Mouse (Mus musculus) lung, embryonic 16.5 days (tissue): ENCODE measurements around the gene Hpcal1. TPM values are rescaled to one million over a fixed set of nuclear protein-coding genes. Genes with fewer than 3 reads are reported as not detected.

Source experiments
- ATAC-seq: fragments of 200-750 bp; cut with Nextera tagmentation; 2 replicates; pipeline ENCODE4 v1.8.0; 2017; ENCODE audit warnings: low read depth, mild to moderate bottlenecking, moderate library complexity
- H3K27ac ChIP-seq: fragments of 300-500 bp; sonication (generic); 2 replicates; pipeline ENCODE4 v1.5.1; 2014; ENCODE audit warnings: mild to moderate bottlenecking, control low read depth, low read length
- H3K27me3 ChIP-seq: fragments of 300-500 bp; sonication (generic); 2 replicates; pipeline ENCODE4 v1.6.1; 2014; ENCODE audit warnings: low read depth, low read length, mixed read lengths; ENCODE audit not compliant: control insufficient read depth, insufficient read depth
- H3K36me3 ChIP-seq: fragments of 300-500 bp; sonication (generic); 2 replicates; pipeline ENCODE4 v1.6.1; 2014; ENCODE audit warnings: low read length; ENCODE audit not compliant: control insufficient read depth, insufficient read depth
- H3K4me1 ChIP-seq: fragments of 300-500 bp; sonication (generic); replicated peaks from 2 replicates; pipeline ENCODE4 v1.6.1; 2014; ENCODE audit warnings: low read length, mixed read lengths; ENCODE audit not compliant: control insufficient read depth, insufficient read depth
- H3K4me2 ChIP-seq: fragments of 300-500 bp; sonication (generic); 2 replicates; pipeline ENCODE4 v1.6.1; 2014; ENCODE audit warnings: low read depth, low read length, control low read depth
- H3K4me3 ChIP-seq: fragments of 300-500 bp; sonication (generic); 2 replicates; pipeline ENCODE4 v1.5.1; 2014; ENCODE audit warnings: mild to moderate bottlenecking, low read length, control low read depth
- H3K9ac ChIP-seq: fragments of 300-500 bp; sonication (generic); 2 replicates; pipeline ENCODE4 v1.6.1; 2014; ENCODE audit warnings: low read length, control low read depth
- H3K9me3 ChIP-seq: fragments of 300-500 bp; sonication (generic); 2 replicates; pipeline ENCODE4 v1.6.1; 2016; ENCODE audit warnings: low read length; ENCODE audit not compliant: control insufficient read depth
- WGBS: fragments of 180-500 bp; shearing (Covaris S2); extraction: QIAGEN DNeasy Blood & Tissue Kit; methylation state at CpG from one replicate; pipeline ENCODE4 v1.1.7; 2014; 5-methylcytosine and 5-hydroxymethylcytosine counted together
- polyA plus RNA-seq: library from polyadenylated mRNA; unstranded; fragments of >200 nt; fragmentation: Nextera tagmentation; extraction: Ambion mirVana; gene quantifications from 2 replicates; pipeline ENCODE4 v1.2.1, GENCODE M21; 2015

Gene Hpcal1
- 94.5 and 102 TPM in 2 replicates for polyA plus RNA-seq

- Histone ChIP-seq H3K4me2 (peak within 1 kb of the TSS; percentile 60), H3K36me3 (no peaks in the 10 kb centered on the region), H3K4me3 (peak within 1 kb of the TSS; percentile 85), H3K9ac (peak within 1 kb of the TSS; percentile 83), H3K27ac (peak within 1 kb of the TSS; percentile 78), H3K27me3 (no peaks in the 10 kb centered on the region), H3K4me1 (peaks cover 26% of the 10 kb centered on the region), H3K9me3 (no peaks in the 10 kb centered on the region)
- peak; percentile 93 for ATAC-seq
- under 1% methylated on average over 57 of the region's 72 CpGs for WGBS
Observed at GRCm38 (mm10) chr12:17690564-17691281, at the start of gene Hpcal1. Gene Hpcal1, plus strand, starts transcription at chr12:17690856.

- Histone ChIP-seq H3K27me3 (no peaks in the 10 kb centered on the region), H3K9ac (no peak overlapping the region), H3K36me3 (no peaks in the 10 kb centered on the region), H3K9me3 (no peaks in the 10 kb centered on the region), H3K27ac (no peak overlapping the region), H3K4me1 (no peaks in the 10 kb centered on the region), H3K4me3 (no peak overlapping the region), H3K4me2 (no peak overlapping the region)
- ATAC-seq: no peak
- 59% methylated on average over 4 of the region's 4 CpGs for WGBS
Observed at GRCm38 (mm10) chr12:17641269-17641668, 49.4 kb upstream of the Hpcal1 start.

- 75% methylated on average over 12 of the region's 12 CpGs for WGBS
- Histone ChIP-seq H3K4me1 (no peaks in the 10 kb centered on the region), H3K27me3 (no peaks in the 10 kb centered on the region), H3K4me2 (no peak overlapping the region), H3K9me3 (no peaks in the 10 kb centered on the region), H3K4me3 (no peak overlapping the region), H3K27ac (no peak overlapping the region), H3K36me3 (no peaks in the 10 kb centered on the region), H3K9ac (no peak overlapping the region)
- ATAC-seq: no peak
Observed at GRCm38 (mm10) chr12:17644385-17645222, 46.1 kb upstream of the Hpcal1 start.

- no peak overlapping the region for H3K4me3 ChIP-seq
- WGBS: 45% methylated on average over 6 of the region's 6 CpGs
Observed at GRCm38 (mm10) chr12:17646457-17646856, 44.2 kb upstream of the Hpcal1 start.

GRCm38 (mm10) chr12:17651223-17652095 lies 39.2 kb upstream of the Hpcal1 start:
- H3K4me2 ChIP-seq: no peak overlapping the region
- H3K4me1 ChIP-seq: no peaks in the 10 kb centered on the region
- no peak overlapping the region for H3K27ac ChIP-seq
- H3K9ac ChIP-seq: no peak overlapping the region
- no peaks in the 10 kb centered on the region for H3K27me3 ChIP-seq
- WGBS: 61% methylated on average over 7 of the region's 7 CpGs
- H3K4me3 ChIP-seq: no peak overlapping the region
- H3K36me3 ChIP-seq: no peaks in the 10 kb centered on the region
- peaks cover 3% of the 10 kb centered on the region; the same call in 1 of the 2 replicates for H3K9me3 ChIP-seq
- no peak for ATAC-seq

More at GRCm38 (mm10) chr12:17646457-17646856, 44.2 kb upstream of the Hpcal1 start:
- H3K4me1 ChIP-seq: no peaks in the 10 kb centered on the region
- no peak overlapping the region for H3K27ac ChIP-seq
- H3K9me3 ChIP-seq: no peaks in the 10 kb centered on the region
- no peak overlapping the region for H3K4me2 ChIP-seq
- ATAC-seq: no peak
- no peaks in the 10 kb centered on the region for H3K27me3 ChIP-seq
- H3K36me3 ChIP-seq: no peaks in the 10 kb centered on the region
- no peak overlapping the region for H3K9ac ChIP-seq

- Histone ChIP-seq H3K36me3 (no peaks in the 10 kb centered on the region), H3K4me2 (no peak overlapping the region), H3K4me1 (no peaks in the 10 kb centered on the region), H3K4me3 (no peak overlapping the region), H3K27ac (no peak overlapping the region), H3K9ac (no peak overlapping the region), H3K9me3 (peaks cover 3% of the 10 kb centered on the region; the same call in 1 of the 2 replicates), H3K27me3 (no peaks in the 10 kb centered on the region)
- ATAC-seq: no peak
- 45% methylated on average over 8 of the region's 8 CpGs for WGBS
Observed at GRCm38 (mm10) chr12:17652216-17653050, 38.2 kb upstream of the Hpcal1 start.

- Histone ChIP-seq H3K4me2 (no peak overlapping the region), H3K9ac (no peak overlapping the region), H3K4me3 (no peak overlapping the region), H3K9me3 (peaks cover 3% of the 10 kb centered on the region; the same call in 1 of the 2 replicates), H3K27ac (no peak overlapping the region), H3K4me1 (no peaks in the 10 kb centered on the region), H3K36me3 (no peaks in the 10 kb centered on the region), H3K27me3 (no peaks in the 10 kb centered on the region)
- no peak for ATAC-seq
- WGBS: 87% methylated on average over 3 of the region's 3 CpGs
Observed at GRCm38 (mm10) chr12:17653051-17653783, 37.4 kb upstream of the Hpcal1 start.
